Mouse (Mus musculus) liver, embryonic 14.5 days (tissue): ENCODE data around the gene Igf2r. TPM values are rescaled to one million over a fixed set of nuclear protein-coding genes. Genes with fewer than 3 reads are reported as not detected.
A peak's percentile ranks its signal among the peaks of the same experiment; 100 is the strongest.

Experiments
- ATAC-seq: fragments of 200-750 bp; cut with Nextera tagmentation; 2 replicates; pipeline ENCODE4 v1.8.0; 2017; ENCODE audit warnings: moderate number of reproducible peaks, mild to moderate bottlenecking, moderate library complexity; ENCODE audit not compliant: insufficient read depth
- DNase-seq, 3 experiments: peaks; one replicate each; pipeline ENCODE4 v3.0.0-alpha.2; 2012 to 2013; ENCODE audit warnings: low read depth in 3 of 3, low spot score in 3 of 3
- H3K27ac ChIP-seq: fragments of 300-500 bp; sonication (generic); 2 replicates; pipeline ENCODE4 v1.5.1; 2014; ENCODE audit warnings: moderate library complexity, mild to moderate bottlenecking, control low read depth, inconsistent platforms
- H3K27me3 ChIP-seq: fragments of 300-500 bp; sonication (generic); 2 replicates; pipeline ENCODE4 v1.6.1; 2014; ENCODE audit warnings: mild to moderate bottlenecking, low read length, moderate library complexity; ENCODE audit not compliant: control insufficient read depth, insufficient read depth
- H3K36me3 ChIP-seq: fragments of 300-500 bp; sonication (generic); replicated peaks from 2 replicates; pipeline ENCODE4 v1.6.1; 2014; ENCODE audit warnings: low read depth; ENCODE audit not compliant: control insufficient read depth, insufficient read depth
- H3K4me1 ChIP-seq, 2 experiments: fragments of 200-500 bp in 1 of 2; fragments of 300-500 bp in 1 of 2; sonication (generic) in 1 of 2; replicated peaks; 2 replicates each; pipeline ENCODE4 v1.6.1; 2012 to 2014; ENCODE audit warnings: antibody characterized with exemption in 1 of 2, inconsistent platforms in 1 of 2, low read length in 1 of 2; ENCODE audit not compliant: control insufficient read depth in 2 of 2, insufficient read depth in 2 of 2
- H3K4me2 ChIP-seq: fragments of 300-500 bp; sonication (generic); 2 replicates; pipeline ENCODE4 v1.6.1; 2014; ENCODE audit warnings: low read depth, mild to moderate bottlenecking, control low read depth, moderate library complexity
- H3K4me3 ChIP-seq, 2 experiments: fragments of 200-500 bp in 1 of 2; fragments of 300-500 bp in 1 of 2; sonication (generic) in 1 of 2; 2 replicates each; pipeline ENCODE4 v1.5.1; 2012 to 2014; ENCODE audit warnings: low read depth in 2 of 2, low read length in 2 of 2, mild to moderate bottlenecking in 2 of 2, control low read depth in 1 of 2, inconsistent platforms in 1 of 2, moderate library complexity in 1 of 2; ENCODE audit not compliant: insufficient read depth in 1 of 2
- H3K9ac ChIP-seq: fragments of 300-500 bp; sonication (generic); replicated peaks from 2 replicates; pipeline ENCODE4 v1.6.1; 2014; ENCODE audit warnings: mild to moderate bottlenecking, control low read depth, moderate library complexity
- H3K9me3 ChIP-seq: fragments of 300-500 bp; sonication (generic); 2 replicates; pipeline ENCODE4 v1.6.1; 2016; ENCODE audit warnings: low read length, mixed read lengths; ENCODE audit not compliant: control insufficient read depth
- CTCF ChIP-seq: IDR thresholded peaks from 2 replicates; pipeline ENCODE4 v1.5.1; 2016; ENCODE audit warnings: antibody characterized with exemption, low read depth, control low read depth
- EP300 ChIP-seq: IDR thresholded peaks from 2 replicates; pipeline ENCODE4 v1.6.1; 2016; ENCODE audit warnings: antibody characterized with exemption, low read depth
- WGBS: fragments of 180-500 bp; shearing (Covaris S2); extraction: QIAGEN DNeasy Blood & Tissue Kit; methylation state at CpG from one replicate; pipeline ENCODE4 v1.1.7; 2014; ENCODE audit not compliant: insufficient replicate concordance; 5-methylcytosine and 5-hydroxymethylcytosine counted together
- polyA plus RNA-seq, 2 experiments: library from polyadenylated mRNA; depleted of rRNA in 1 of 2; stranded (reverse) in 1 of 2; unstranded in 1 of 2; fragments of >200 nt; fragmentation: Nextera tagmentation in 1 of 2; extraction: Ambion mirVana in 1 of 2; gene quantifications; 2 replicates each; pipeline versions ENCODE4 v1.2.1 to v1.2.3; 2012 to 2014

Igf2r gene
- polyA plus RNA-seq, 2 experiments = 12.6 to 12.8 TPM

DNA sequence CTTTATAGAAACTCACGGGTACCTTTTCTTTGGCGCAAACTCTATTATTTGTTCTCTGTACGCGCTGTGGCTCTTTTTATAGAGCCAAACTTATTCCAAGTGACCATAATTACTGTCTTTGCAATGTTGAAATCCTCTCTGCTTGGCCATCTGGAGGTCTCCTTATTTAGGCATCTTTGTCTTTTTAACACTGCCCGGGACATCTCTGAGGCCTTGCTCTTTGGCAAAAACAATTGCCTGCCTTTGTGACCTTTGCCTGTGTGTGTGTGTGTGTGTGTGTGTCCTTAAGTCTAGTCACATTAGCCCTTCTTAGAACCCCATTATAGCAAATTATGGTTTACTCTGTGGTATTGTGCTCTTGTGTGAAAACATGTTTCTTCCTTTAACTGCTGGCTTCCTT, 124.0 kb downstream of the Igf2r start:
- Histone ChIP-seq H3K9me3 (no peaks in the 10 kb centered on the region), H3K27ac (no peak overlapping the region), H3K4me1 (no peaks in the 10 kb centered on the region), H3K27me3 (no peaks in the 10 kb centered on the region), H3K4me3 (no peak overlapping the region), H3K36me3 (no peaks in the 10 kb centered on the region), H3K9ac (no peak overlapping the region), H3K4me2 (no peak overlapping the region)
- TF ChIP-seq EP300 (no peak), CTCF (no peak)
- no peak for DNase-seq
- ATAC-seq = no peak
- WGBS = 82% methylated on average over 5 of the region's 5 CpGs

DNA sequence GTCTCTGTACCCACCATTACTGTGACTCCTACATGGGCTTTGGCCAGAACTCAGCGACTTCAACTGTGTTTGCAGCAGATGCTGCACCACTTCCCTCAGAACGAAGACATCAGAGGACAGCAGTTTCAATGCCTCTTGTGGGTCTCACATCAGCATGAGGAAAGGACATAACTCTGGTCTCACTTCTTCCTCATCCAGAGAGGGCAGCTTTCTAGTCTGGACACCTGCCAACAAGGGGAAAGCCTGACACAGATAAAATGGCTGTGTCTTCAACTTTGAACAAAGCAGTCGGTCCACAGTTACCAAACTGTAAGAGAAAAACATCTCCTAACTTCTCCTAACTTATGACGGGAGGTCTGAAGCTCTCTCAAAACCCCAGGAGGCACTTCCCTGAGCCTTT, 128.4 kb downstream of the Igf2r start:
- Histone ChIP-seq H3K4me2 (no peak overlapping the region), H3K27me3 (no peaks in the 10 kb centered on the region), H3K36me3 (no peaks in the 10 kb centered on the region), H3K4me3 (no peak overlapping the region), H3K9me3 (no peaks in the 10 kb centered on the region), H3K9ac (no peak overlapping the region), H3K4me1 (no peaks in the 10 kb centered on the region), H3K27ac (no peak overlapping the region)
- ATAC-seq = no peak
- DNase-seq = no peak
- 55% methylated on average over 4 of the region's 4 CpGs for WGBS
- TF ChIP-seq CTCF (no peak), EP300 (no peak)

DNA sequence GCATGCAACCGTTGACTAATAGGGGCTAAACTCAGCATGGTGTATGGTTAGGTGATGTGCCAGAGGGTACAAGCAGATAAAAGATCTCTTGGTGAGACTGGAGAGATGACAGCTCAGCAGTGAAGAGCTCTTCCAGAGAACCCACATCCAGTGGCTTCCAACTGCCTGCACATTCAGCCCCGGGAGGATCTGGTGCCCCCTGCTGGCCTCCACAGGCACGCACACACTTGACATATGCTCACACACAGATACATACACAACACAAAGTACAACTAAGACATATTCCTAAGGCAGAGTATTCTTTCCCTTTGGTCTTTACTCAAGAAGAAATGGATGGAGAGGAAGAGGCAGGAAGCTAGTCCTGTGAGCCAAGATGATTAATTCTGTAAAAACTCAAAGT, 129.9 kb downstream of the Igf2r start:
- TF ChIP-seq CTCF = peak; percentile 60
- TF ChIP-seq EP300 = no peak
- Histone ChIP-seq H3K36me3 (no peaks in the 10 kb centered on the region), H3K4me2 (no peak overlapping the region), H3K4me1 (no peaks in the 10 kb centered on the region), H3K9me3 (no peaks in the 10 kb centered on the region), H3K4me3 (no peak overlapping the region), H3K27ac (no peak overlapping the region), H3K27me3 (no peaks in the 10 kb centered on the region), H3K9ac (no peak overlapping the region)
- ATAC-seq (no peak), DNase-seq (no peak)
- WGBS = 79% methylated on average over 3 of the region's 3 CpGs

DNA sequence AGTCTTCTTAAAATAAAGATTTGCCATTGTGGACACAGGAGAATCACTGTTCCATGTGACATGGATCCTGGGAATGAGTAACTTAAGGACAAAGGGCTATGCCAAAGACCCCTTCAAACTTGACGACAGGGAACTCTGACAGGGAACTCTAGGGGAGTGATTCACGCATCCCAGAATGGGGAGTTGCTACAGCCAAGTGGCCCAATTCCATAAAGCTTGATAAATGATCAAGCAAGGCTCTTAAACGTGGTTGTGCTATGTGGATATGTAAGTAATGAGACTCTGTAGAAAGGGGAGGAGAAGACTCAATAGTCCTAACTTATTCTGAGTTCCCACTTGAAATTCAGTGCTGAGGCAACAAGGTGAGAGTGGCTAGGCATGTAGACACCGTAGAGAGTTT, 134.7 kb downstream of the Igf2r start:
- no peak overlapping the region for H3K27ac ChIP-seq
- H3K27me3 ChIP-seq = no peaks in the 10 kb centered on the region
- no peak overlapping the region for H3K4me3 ChIP-seq
- H3K9ac ChIP-seq = no peak overlapping the region
- no peak overlapping the region for H3K4me2 ChIP-seq
- 50% methylated on average over 4 of the region's 4 CpGs for WGBS
- H3K36me3 ChIP-seq = no peaks in the 10 kb centered on the region
- H3K9me3 ChIP-seq = no peaks in the 10 kb centered on the region
- TF ChIP-seq EP300 = no peak
- no peak for TF ChIP-seq CTCF
- H3K4me1 ChIP-seq = no peaks in the 10 kb centered on the region
- no peak for ATAC-seq
- no peak for DNase-seq

Other genes starting within 250 kb of the Igf2r start
- 0.03 TPM in 1 of 2 replicates, not detected in the other for gene Slc22a2, start 185.5 kb downstream of the Igf2r start, polyA plus RNA-seq (2012; rRNA removed)
- not detected in 2 replicates for gene Slc22a2, start 185.5 kb downstream of the Igf2r start, polyA plus RNA-seq (2014; fragmentation: Nextera tagmentation; extraction: Ambion mirVana)
- gene Slc22a1, start 93.8 kb downstream of the Igf2r start, polyA plus RNA-seq (2012; rRNA removed) = not detected in 2 replicates
- gene Slc22a1, start 93.8 kb downstream of the Igf2r start, polyA plus RNA-seq (2014; fragmentation: Nextera tagmentation; extraction: Ambion mirVana) = 0.11 TPM in 1 of 2 replicates, not detected in the other
- gene Mas1, start 98.5 kb upstream of the Igf2r start, polyA plus RNA-seq (2012; rRNA removed) = 0.08 and 0.16 TPM in 2 replicates
- not detected in 2 replicates for gene Mas1, start 98.5 kb upstream of the Igf2r start, polyA plus RNA-seq (2014; fragmentation: Nextera tagmentation; extraction: Ambion mirVana)
- not detected in 2 replicates for gene Mrgprh, start 106.4 kb upstream of the Igf2r start, polyA plus RNA-seq (2012; rRNA removed)
- gene Mrgprh, start 106.4 kb upstream of the Igf2r start, polyA plus RNA-seq (2014; fragmentation: Nextera tagmentation; extraction: Ambion mirVana) = not detected in 2 replicates
- gene Pnldc1, start 140.6 kb upstream of the Igf2r start, polyA plus RNA-seq (2012; rRNA removed) = 0.38 and 0.44 TPM in 2 replicates
- 0.15 and 0.50 TPM in 2 replicates for gene Pnldc1, start 140.6 kb upstream of the Igf2r start, polyA plus RNA-seq (2014; fragmentation: Nextera tagmentation; extraction: Ambion mirVana)
- 68.1 and 110 TPM in 2 replicates for gene Tcp1, start 146.0 kb upstream of the Igf2r start, polyA plus RNA-seq (2012; rRNA removed)
- 249 and 251 TPM in 2 replicates for gene Tcp1, start 146.0 kb upstream of the Igf2r start, polyA plus RNA-seq (2014; fragmentation: Nextera tagmentation; extraction: Ambion mirVana)
- gene Mrpl18, start 146.7 kb upstream of the Igf2r start, polyA plus RNA-seq (2012; rRNA removed) = 45.5 and 55.4 TPM in 2 replicates
- gene Mrpl18, start 146.7 kb upstream of the Igf2r start, polyA plus RNA-seq (2014; fragmentation: Nextera tagmentation; extraction: Ambion mirVana) = 107 and 111 TPM in 2 replicates
- gene Acat3, start 170.9 kb upstream of the Igf2r start, polyA plus RNA-seq (2012; rRNA removed) = 2.8 and 3.9 TPM in 2 replicates
- 3.9 and 4.4 TPM in 2 replicates for gene Acat3, start 170.9 kb upstream of the Igf2r start, polyA plus RNA-seq (2014; fragmentation: Nextera tagmentation; extraction: Ambion mirVana)
- gene Acat2, start 191.1 kb upstream of the Igf2r start, polyA plus RNA-seq (2012; rRNA removed) = 29.2 and 36.3 TPM in 2 replicates
- 55.4 and 59.3 TPM in 2 replicates for gene Acat2, start 191.1 kb upstream of the Igf2r start, polyA plus RNA-seq (2014; fragmentation: Nextera tagmentation; extraction: Ambion mirVana)
- gene Wtap, start 224.5 kb upstream of the Igf2r start, polyA plus RNA-seq (2012; rRNA removed) = 13.3 and 24.5 TPM in 2 replicates
- gene Wtap, start 224.5 kb upstream of the Igf2r start, polyA plus RNA-seq (2014; fragmentation: Nextera tagmentation; extraction: Ambion mirVana) = 51.9 and 54.6 TPM in 2 replicates
- gene Sod2, start 237.2 kb upstream of the Igf2r start, polyA plus RNA-seq (2012; rRNA removed) = 40.4 and 105 TPM in 2 replicates
- gene Sod2, start 237.2 kb upstream of the Igf2r start, polyA plus RNA-seq (2014; fragmentation: Nextera tagmentation; extraction: Ambion mirVana) = 135 and 136 TPM in 2 replicates